Mouse (Mus musculus) midbrain, embryonic 10.5 days (tissue): ENCODE results near the gene Creg2. TPM values are rescaled to one million over a fixed set of nuclear protein-coding genes. Genes with fewer than 3 reads are reported as not detected.
A peak's percentile ranks its signal among the peaks of the same experiment; 100 is the strongest.
"Not testable (repeated sequence)": the region's sequence is repeated elsewhere in the genome, so short reads cannot be mapped to it uniquely, and the experiment has no call there.

Experiments
- DNase-seq: peaks from one replicate; pipeline ENCODE4 v3.0.0-alpha.2; 2017; ENCODE audit warnings: low spot score
- H3K27ac ChIP-seq: fragments of 300-500 bp; sonication (generic); replicated peaks from 2 replicates; pipeline ENCODE4 v1.5.1; 2016; ENCODE audit warnings: mild to moderate bottlenecking
- H3K27me3 ChIP-seq: fragments of 300-500 bp; sonication (generic); 2 replicates; pipeline ENCODE4 v1.6.1; 2016; ENCODE audit warnings: low read depth, mild to moderate bottlenecking; ENCODE audit not compliant: poor library complexity, severe bottlenecking
- H3K36me3 ChIP-seq: fragments of 300-500 bp; sonication (generic); 2 replicates; pipeline ENCODE4 v1.6.1; 2016; ENCODE audit warnings: mild to moderate bottlenecking, moderate library complexity
- H3K4me1 ChIP-seq: fragments of 300-500 bp; sonication (generic); 2 replicates; pipeline ENCODE4 v1.6.1; 2016
- H3K4me3 ChIP-seq: fragments of 300-500 bp; sonication (generic); 2 replicates; pipeline ENCODE4 v1.5.1; 2016; ENCODE audit warnings: mild to moderate bottlenecking, moderate library complexity
- H3K9me3 ChIP-seq: fragments of 300-500 bp; sonication (generic); replicated peaks from 2 replicates; pipeline ENCODE4 v1.6.1; 2016; ENCODE audit warnings: mild to moderate bottlenecking
- WGBS: fragments of 180-500 bp; shearing (Covaris S2); methylation state at CpG from one replicate; pipeline ENCODE4 v1.1.7; 2016; 5-methylcytosine and 5-hydroxymethylcytosine counted together
- polyA plus RNA-seq: library from polyadenylated mRNA; unstranded; fragments of >200 nt; fragmentation: Nextera tagmentation; extraction: Ambion mirVana; gene quantifications from 2 replicates; pipeline ENCODE4 v1.2.1, GENCODE M21; 2016

Creg2 gene
- polyA plus RNA-seq, 1 experiment from 2014 or later, result 0.57 TPM

- H3K36me3 ChIP-seq, result no peaks in the 10 kb centered on the region
- no peaks in the 10 kb centered on the region for H3K27me3 ChIP-seq
- H3K4me1 ChIP-seq, result no peaks in the 10 kb centered on the region
- H3K27ac ChIP-seq, result no peak overlapping the region
- no peak overlapping the region for H3K4me3 ChIP-seq
- no peak for DNase-seq
- 92% methylated on average over 5 of the region's 5 CpGs for WGBS
- H3K9me3 ChIP-seq, result no peaks in the 10 kb centered on the region
These were observed 25.1 kb upstream of the Creg2 start for GRCm38 (mm10) chr1:39676221-39676876.

GRCm38 (mm10) chr1:39672362-39673105 is 21.3 kb upstream of the Creg2 start:
- H3K4me1 ChIP-seq, result no peaks in the 10 kb centered on the region
- H3K27me3 ChIP-seq, result no peaks in the 10 kb centered on the region
- H3K36me3 ChIP-seq, result no peaks in the 10 kb centered on the region
- H3K9me3 ChIP-seq, result no peaks in the 10 kb centered on the region
- DNase-seq, result no peak
- 76% methylated on average over 9 of the region's 9 CpGs for WGBS
- H3K27ac ChIP-seq, result no peak overlapping the region
- H3K4me3 ChIP-seq, result no peak overlapping the region

DNA sequence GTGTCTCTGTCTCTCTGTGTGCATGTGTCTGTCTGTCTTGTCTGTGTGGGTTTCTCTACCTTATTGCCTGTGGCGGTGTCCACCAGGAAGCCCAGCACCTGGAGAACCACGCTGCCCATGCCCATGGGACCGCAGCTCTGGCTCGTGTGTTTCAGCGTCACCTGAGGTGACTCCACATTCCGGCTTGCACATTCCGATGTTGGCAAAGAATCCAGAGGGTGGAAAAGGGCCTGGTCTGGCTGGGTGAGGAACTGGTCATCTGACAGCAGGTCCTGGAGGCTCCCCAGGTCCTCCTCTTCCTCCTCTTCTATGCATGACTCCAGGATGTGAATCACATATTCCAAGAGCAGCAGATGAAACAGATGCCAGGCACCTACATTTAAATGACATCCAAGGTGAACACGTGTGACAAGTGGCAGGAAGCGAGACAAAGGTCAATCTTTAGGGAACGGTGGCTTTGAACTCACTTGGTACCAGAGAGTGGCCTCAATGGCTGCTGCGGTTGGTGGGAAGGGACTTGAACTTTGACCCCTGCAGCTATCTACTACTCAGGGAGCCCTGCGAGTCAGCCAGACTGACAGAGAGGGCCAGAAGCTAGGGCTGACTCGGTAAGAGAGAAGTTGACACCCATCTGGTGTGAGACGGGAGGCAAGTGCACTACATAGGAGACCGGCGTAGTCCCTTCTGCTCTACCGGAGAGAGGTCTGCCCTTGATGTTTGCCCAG is 19.1 kb upstream of the Creg2 start:
- Histone ChIP-seq H3K4me3 (no peak overlapping the region), H3K9me3 (no peaks in the 10 kb centered on the region), H3K4me1 (no peaks in the 10 kb centered on the region), H3K27ac (no peak overlapping the region), H3K36me3 (no peaks in the 10 kb centered on the region), H3K27me3 (no peaks in the 10 kb centered on the region)
- 91% methylated on average over 17 of the region's 17 CpGs for WGBS
- no peak for DNase-seq

DNA sequence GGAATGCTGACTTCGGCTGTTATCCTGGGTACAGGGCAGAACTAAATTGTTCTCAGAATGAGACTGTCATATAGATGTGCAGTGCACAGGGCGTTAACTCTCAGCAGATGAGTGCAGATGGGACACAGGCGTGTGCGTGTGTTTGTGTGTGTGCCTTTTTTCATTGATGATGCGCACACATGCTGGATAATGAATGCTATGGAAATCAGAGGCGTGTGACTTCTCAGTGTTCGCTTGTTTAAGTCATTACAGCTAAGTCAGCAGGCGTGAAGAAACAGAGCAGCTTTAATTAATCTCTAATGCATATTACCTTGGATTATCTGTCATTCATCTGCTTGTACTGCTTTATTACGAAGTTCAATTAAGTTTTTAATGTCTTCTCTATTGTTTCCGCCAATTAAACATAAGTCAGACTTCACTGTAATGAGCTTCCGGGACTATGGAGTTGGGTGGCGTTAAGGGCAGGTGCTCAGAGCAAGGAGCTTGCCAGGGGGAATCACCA is 15.5 kb upstream of the Creg2 start:
- Histone ChIP-seq H3K36me3 (no peaks in the 10 kb centered on the region), H3K27me3 (no peaks in the 10 kb centered on the region), H3K27ac (no peak overlapping the region), H3K4me1 (no peaks in the 10 kb centered on the region), H3K4me3 (no peak overlapping the region), H3K9me3 (no peaks in the 10 kb centered on the region)
- 90% methylated on average over 12 of the region's 12 CpGs for WGBS
- DNase-seq, result no peak

GRCm38 (mm10) chr1:39664039-39664625 is 12.9 kb upstream of the Creg2 start:
- Histone ChIP-seq H3K9me3 (no peaks in the 10 kb centered on the region), H3K27me3 (no peaks in the 10 kb centered on the region), H3K4me1 (no peaks in the 10 kb centered on the region), H3K27ac (no peak overlapping the region), H3K36me3 (no peaks in the 10 kb centered on the region), H3K4me3 (no peak overlapping the region)
- WGBS, result 90% methylated on average over 7 of the region's 7 CpGs
- no peak for DNase-seq

- no peaks in the 10 kb centered on the region for H3K27me3 ChIP-seq
- no peak for DNase-seq
- no peaks in the 10 kb centered on the region for H3K4me1 ChIP-seq
- no peak overlapping the region for H3K4me3 ChIP-seq
- WGBS, result 90% methylated on average over 4 of the region's 4 CpGs
- H3K36me3 ChIP-seq, result no peaks in the 10 kb centered on the region
- no peak overlapping the region for H3K27ac ChIP-seq
- no peaks in the 10 kb centered on the region for H3K9me3 ChIP-seq
These were observed 11.8 kb upstream of the Creg2 start for GRCm38 (mm10) chr1:39663050-39663449.

DNA sequence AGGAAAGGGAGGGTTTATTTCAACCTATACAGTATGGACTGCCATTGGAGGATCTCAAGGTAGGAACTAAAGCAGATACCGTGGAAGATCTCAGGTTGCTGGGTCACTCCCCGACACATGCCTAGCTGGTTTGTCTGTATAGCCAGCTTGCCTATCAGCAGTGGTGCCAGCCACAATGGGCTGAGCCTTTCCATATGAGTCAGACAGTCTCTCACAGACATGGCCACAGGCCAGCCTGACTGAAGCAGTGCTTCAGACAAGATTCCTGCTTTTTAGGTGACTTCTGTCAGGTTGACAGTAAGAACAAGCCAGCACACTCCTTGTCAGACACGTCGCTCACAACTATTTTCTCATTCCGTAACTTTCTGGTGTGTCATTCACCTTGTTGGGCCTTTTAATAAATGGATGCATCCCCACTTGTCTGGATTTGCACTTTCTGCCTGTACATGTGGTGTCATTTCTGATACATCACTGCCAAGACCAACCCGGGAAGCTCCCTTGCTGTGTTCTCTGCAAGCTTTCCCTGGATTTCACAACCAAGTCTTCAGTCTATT is 5.8 kb upstream of the Creg2 start:
- Histone ChIP-seq H3K9me3 (no peaks in the 10 kb centered on the region), H3K4me1 (no peaks in the 10 kb centered on the region), H3K36me3 (no peaks in the 10 kb centered on the region), H3K27me3 (peaks cover 8% of the 10 kb centered on the region), H3K27ac (no peak overlapping the region), H3K4me3 (no peak overlapping the region)
- DNase-seq, result no peak
- 90% methylated on average over 6 of the region's 6 CpGs for WGBS

GRCm38 (mm10) chr1:39654901-39655300 is 3.6 kb upstream of the Creg2 start:
- Histone ChIP-seq H3K4me1 (peaks cover 14% of the 10 kb centered on the region), H3K27me3 (peaks cover 29% of the 10 kb centered on the region)
- H3K4me3 ChIP-seq, H3K27ac ChIP-seq, DNase-seq, H3K9me3 ChIP-seq, H3K36me3 ChIP-seq: not testable (repeated sequence)
- 89% methylated on average over 18 of the region's 18 CpGs for WGBS

DNA sequence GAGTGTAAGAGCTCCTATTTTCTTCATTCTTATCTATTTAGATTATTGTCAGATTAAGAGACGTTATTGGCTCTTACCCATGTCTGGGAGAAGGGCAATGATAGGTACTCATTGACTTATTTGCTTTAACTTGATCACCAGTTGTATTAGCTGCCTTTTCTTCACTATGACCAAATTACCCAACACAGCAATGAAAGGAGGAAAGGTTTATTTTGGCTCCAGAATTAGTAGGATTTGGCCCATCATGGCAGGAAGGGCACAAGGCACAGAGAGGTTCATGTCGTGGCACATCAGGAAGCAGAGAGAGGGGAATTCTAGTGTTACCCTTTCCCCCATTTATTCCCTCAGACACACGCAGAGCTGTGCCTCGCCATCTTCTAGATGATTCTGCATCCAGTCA is 1.8 kb upstream of the Creg2 start:
- DNase-seq, result no peak
- H3K27me3 ChIP-seq, result peaks cover 46% of the 10 kb centered on the region
- WGBS, result 86% methylated on average over 4 of the region's 4 CpGs
- peaks cover 17% of the 10 kb centered on the region for H3K4me1 ChIP-seq
- H3K4me3 ChIP-seq, result no peak overlapping the region
- no peaks in the 10 kb centered on the region for H3K9me3 ChIP-seq
- H3K27ac ChIP-seq, result no peak overlapping the region
- H3K36me3 ChIP-seq, result no peaks in the 10 kb centered on the region

DNA sequence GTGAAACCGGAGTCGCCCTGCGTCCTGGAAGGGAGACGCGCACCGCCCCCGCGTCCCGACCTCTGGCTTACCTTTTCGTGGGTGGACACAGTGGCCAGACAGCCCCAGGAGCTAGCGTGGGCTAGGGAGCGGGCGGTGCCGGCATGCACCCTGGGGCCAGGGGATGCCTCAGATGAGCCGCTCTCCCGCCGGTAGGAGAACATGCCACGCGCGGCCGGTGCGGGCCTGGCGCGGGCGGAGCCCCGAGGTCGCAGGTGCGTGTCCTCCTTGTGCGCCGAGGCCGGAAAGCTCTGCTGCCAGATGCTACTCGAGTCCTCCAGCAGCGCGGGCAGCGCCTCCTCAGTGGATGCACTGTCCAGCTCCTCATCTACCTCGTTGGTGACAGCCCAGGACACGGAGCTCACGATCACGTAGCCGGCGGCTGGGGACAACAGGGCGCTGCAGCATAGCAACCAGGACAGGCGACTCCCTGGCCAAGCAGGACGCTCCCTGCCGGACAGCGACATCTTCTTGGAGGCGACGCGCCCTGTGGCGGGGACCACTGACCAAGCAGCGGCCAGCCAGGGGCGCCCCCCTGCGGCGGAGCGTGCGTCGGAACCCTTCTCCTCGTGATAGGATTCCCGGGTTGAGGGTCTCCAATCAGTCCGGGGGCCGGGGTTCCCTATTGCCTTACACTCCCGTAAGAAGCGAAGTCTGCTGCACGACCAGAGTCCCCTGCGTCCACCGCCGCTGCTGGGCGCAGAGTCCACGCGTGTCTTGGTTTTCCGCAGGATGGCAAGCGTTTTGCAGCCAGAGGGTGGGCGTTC is 636 bp downstream of the Creg2 start:
- WGBS, result under 1% methylated on average over 73 of the region's 73 CpGs
- H3K36me3 ChIP-seq, result no peaks in the 10 kb centered on the region
- H3K4me3 ChIP-seq, result peak overlapping the region; percentile 78
- H3K4me1 ChIP-seq, result peaks cover 24% of the 10 kb centered on the region
- H3K27me3 ChIP-seq, result peaks cover 51% of the 10 kb centered on the region
- peak overlapping the region; percentile 74 for H3K27ac ChIP-seq
- H3K9me3 ChIP-seq, result no peaks in the 10 kb centered on the region
- peak; percentile 85 for DNase-seq

DNA sequence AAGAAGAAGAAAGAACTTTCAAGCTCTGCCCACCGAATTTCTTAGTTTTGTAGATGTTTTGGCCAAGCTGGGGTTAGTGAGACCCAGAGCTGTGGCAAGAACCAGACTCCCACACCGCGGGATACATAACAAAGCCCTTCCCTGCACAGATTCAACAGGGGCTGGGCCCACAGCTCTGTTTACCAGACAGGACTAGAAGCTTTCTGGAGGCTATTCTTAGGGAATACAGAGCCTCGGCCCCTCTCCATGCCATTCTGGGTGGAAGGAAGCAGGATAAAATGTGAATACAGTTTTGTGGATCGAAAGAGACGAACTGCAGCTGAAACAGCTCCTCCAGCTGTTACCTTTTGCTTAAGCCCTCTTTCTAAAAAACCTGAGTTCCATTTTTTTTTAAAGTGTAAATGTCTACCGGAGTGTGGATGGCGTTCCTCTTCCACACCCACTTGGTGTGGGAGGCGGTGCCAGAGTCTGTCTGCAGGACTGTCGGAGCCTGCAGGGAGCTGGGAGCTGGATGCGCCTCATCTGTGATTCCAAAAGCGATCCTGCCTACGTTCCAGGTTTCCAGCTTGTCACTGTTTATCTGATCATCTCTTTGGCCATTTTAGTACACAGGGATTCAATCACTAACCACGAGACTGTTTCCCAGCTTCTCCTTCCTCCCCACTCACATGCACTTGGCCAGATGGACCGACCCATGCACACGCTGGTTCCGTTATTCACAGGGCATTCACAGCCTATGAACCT is 1.4 kb downstream of the Creg2 start:
- WGBS, result 22% methylated on average over 17 of the region's 17 CpGs
- Histone ChIP-seq H3K9me3 (no peaks in the 10 kb centered on the region), H3K27ac (peak overlapping the region; percentile 74), H3K4me3 (peak overlapping the region; percentile 78), H3K27me3 (peaks cover 51% of the 10 kb centered on the region), H3K36me3 (no peaks in the 10 kb centered on the region), H3K4me1 (peaks cover 24% of the 10 kb centered on the region)
- DNase-seq, result peak; percentile 15
